Mouse (Mus musculus) NIH3T3 (cell line): ENCODE measurements around the gene Vdac1.

Experiments used
- DNase-seq: peaks from one replicate; pipeline ENCODE4 v3.0.0-alpha.2; 2012; ENCODE audit warnings: low read depth

The Vdac1 gene

GRCm38 (mm10) chr11:52420296-52421052 is 59.8 kb downstream of the Vdac1 start:
- no peak for DNase-seq

DNA sequence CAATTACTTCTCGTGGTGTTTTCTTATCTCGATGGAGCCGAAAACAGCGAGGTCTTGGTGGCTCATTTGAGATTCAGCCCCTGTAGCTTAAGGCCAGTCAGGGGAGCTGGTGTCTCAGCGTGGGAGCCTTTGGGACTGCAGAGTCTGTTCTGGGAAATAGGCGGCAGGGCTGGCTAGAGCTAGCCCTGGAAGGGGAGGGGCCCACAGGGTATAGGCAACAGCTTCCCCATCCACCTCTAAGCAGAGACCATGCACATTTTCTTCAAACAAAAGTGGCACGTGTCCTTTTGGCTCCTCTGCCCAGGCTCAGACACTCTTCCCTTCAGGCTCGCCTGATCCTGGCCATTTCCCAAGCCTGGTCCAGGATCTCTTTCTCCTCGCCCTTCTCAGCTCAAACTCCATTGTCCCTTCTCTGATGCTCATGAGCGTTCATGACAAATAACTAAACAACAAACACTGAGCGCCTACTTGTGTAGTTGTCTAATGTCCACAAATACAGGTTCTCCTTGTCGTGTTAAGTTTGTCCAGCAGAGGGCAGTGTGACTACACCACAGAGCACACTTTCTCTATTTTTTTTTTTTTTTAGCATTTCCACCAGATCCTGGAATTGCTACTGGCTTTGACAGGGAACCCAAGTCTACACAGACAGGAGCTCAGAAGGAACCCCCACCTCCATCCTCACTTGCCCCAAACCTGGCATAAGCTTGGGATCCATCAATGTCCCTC is 60.6 kb downstream of the Vdac1 start:
- DNase-seq: peak; percentile 89

DNA sequence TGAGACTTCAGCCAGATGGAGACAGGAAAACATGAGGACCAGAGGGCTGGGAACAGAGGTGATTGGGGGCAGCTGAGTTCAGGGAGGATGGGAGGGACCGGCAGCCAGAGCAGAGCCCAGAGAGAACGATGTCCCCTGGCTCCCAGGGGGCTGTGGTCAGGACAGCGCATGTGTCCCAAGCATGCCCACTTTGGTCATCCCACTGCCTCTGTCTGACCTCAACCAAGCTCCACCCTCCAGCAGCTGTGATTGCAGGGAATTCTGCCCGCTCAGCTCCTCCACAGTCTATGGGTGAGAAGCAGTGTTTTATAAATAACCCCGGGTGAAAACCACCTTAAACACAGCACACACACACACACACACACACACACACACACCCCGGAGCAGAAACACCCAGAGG is 68.8 kb downstream of the Vdac1 start:
- DNase-seq: no peak

DNA sequence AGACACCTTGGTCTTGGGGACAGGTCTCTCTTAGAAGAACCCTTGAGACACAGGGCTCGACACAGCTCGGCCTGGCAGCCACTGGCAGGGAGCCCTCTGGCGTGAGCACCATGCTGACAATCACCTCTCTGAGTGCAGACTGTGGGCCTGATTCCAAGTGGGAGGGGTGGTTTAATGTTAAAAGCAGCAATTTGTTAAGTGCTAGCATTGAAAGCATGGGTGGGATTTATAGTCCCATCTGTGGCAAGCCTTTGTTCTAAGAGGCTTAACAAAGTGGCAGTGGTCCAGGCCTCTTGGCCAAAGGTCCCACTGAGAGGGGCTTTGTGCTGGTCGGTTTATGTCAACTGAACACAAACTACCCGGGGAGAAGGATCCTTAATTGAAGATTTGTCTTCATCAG is 70.9 kb downstream of the Vdac1 start:
- peak; percentile 68 for DNase-seq

GRCm38 (mm10) chr11:52432148-52432547 is 71.5 kb downstream of the Vdac1 start:
- no peak for DNase-seq

DNA sequence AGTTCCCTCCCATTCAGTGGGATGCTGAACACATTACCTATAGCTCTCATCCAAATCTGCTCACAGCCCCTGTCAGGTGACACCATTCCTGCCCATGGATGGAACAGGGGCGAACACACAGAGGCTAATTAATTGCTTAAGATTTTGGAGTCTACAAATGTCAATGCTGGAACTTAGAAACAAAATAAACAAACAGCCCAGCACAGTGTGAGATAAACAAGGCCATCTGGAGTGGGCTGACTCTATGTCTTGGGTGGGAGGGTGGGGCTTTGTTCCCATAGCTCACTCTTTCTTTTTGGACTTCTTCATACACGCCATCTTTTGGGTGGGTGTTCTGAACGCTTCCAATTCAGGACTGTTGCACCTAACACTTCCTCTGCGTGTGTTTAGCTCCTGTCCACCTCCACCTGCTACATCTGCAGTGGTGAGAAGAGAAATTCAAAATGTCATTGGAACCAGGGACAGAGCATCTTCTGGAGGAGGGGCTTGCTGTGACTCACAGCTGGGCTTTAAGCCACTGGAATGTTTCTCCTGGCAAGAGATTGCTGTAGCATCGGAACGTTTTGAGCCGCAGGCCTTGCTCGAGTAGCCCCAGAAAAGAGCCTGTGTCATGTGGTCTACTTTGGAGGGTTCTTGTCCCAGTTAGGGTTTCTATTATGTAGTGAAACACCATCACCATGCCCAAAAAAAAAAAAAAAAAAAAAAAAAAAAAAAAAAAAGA is 72.6 kb downstream of the Vdac1 start:
- peak; percentile 95 for DNase-seq

DNA sequence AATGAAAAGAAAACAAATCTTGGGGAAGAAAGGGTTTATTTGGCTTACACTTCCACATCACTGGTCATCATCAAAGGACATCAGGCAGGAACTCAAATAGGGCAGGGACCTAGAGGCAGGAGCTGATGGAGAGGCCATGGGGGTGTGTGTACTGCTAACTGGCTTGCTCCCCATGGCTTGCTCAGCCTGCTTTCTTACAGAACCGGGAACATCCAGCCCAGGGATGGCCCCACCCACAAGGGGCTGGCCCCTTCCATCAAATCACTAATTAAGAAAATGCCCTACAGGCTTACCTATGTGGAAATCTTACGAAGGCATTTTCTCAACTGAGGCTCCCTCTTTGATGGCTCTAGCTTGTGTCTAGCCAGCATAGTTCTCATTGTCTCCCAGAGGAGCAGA is 73.1 kb downstream of the Vdac1 start:
- DNase-seq: peak; percentile 54

DNA sequence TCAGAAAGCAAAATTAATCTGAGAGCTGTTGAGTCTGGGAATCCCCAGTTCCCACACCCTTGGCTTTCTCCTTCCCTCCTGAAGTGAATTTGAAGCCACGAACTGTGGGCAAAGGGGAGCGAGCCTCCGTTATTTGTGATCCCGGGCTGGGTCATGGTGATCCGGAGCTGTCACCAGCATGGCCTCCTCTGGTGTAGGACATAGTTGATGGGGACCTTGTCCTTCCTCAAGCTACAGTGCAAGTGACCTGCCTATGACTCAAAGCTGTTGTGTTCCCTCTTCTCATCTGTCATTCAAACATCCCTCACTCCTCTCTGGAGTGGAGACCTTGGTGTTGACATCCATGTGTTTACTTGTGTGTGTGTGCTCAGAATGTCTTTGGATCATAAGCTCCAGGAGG is 74.8 kb downstream of the Vdac1 start:
- DNase-seq: no peak

DNA sequence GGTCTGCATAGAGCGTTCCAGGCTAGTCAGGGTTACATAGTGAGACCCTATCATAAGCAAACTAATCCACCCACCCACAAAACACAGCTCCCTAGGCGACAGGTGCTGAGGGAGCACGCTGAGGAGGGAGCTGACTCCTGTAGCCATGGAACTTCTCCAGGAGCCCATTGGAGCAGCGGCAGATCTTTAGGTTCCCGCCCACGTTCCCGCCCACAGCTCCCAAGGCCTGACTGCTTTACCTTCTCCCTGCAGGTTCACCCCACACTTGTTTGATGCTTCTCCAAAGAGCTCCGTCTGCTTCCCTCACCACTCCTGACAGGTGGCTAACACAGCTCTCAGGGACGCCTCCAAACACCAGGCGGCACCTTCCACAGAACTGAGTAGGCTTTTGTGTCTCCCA is 76.5 kb downstream of the Vdac1 start:
- no peak for DNase-seq
